Mouse (Mus musculus): ENCODE results near the gene Sae1. TPM values are rescaled to one million over a fixed set of nuclear protein-coding genes. Genes with fewer than 3 reads are reported as not detected.

Gene Sae1
- total and polyA plus RNA-seq, 3 experiments = 182 to 287 TPM; not detected in 1

- H3K27me3 ChIP-seq (ENCODE audit: control insufficient read depth in 1 of 2, insufficient read depth in 2 of 2, low read length in 2 of 2) = no peaks in the 10 kb centered on the region
- peaks cover 0 to 18% of the 10 kb centered on the region in 2 experiments; a peak in 2 of 4 replicates for H3K36me3 ChIP-seq (ENCODE audit: control insufficient read depth in 1 of 2, insufficient read depth in 2 of 2, low read length in 2 of 2)
- no peaks in the 10 kb centered on the region for H3K4me1 ChIP-seq (ENCODE audit: control insufficient read depth in 1 of 2, insufficient read depth in 2 of 2, low read length in 2 of 2)
- TF ChIP-seq HCFC1 (IDR thresholded peaks at IDR 0.05; ENCODE audit: low read depth, low read length) = no peak
- no peak for TF ChIP-seq ZNF384 (IDR thresholded peaks at IDR 0.05; ENCODE audit: low read depth, low read length)
- no peak for TF ChIP-seq CHD2 (IDR thresholded peaks at IDR 0.05; ENCODE audit: low read length)
- no peak for TF ChIP-seq SMC3 (IDR thresholded peaks at IDR 0.05; ENCODE audit: low read depth, low read length)
- TF ChIP-seq USF2 (IDR thresholded peaks at IDR 0.05; ENCODE audit: borderline replicate concordance in 1 of 2, insufficient read depth in 1 of 2, low read depth in 1 of 2, low read length in 2 of 2) = no peak
- TF ChIP-seq GABPA (IDR thresholded peaks at IDR 0.05; ENCODE audit: low read depth, low read length) = no peak
- TF ChIP-seq ZMIZ1 (IDR thresholded peaks at IDR 0.05; ENCODE audit: low read depth, low read length) = no peak
- no peak for TF ChIP-seq SIN3A (IDR thresholded peaks at IDR 0.05; ENCODE audit: low read length)
- H3K9ac ChIP-seq (ENCODE audit: control insufficient read depth, low read depth, low read length, poor library complexity, severe bottlenecking) = no peak overlapping the region
- no peak overlapping the region for H3K4me3 ChIP-seq (ENCODE audit: control insufficient read depth in 1 of 2, insufficient read depth in 1 of 2, low read depth in 2 of 2, low read length in 2 of 2)
- DNase-seq (ENCODE audit: low read depth, low spot score) = no peak
- no peaks in the 10 kb centered on the region for H3K9me3 ChIP-seq (replicated peaks; ENCODE audit: insufficient read depth, low read length)
- H3K27ac ChIP-seq (ENCODE audit: control insufficient read depth, low read depth, low read length) = no peak overlapping the region
- H3K79me2 ChIP-seq (ENCODE audit: control insufficient read depth, insufficient read depth, low read length, poor library complexity) = no peaks in the 10 kb centered on the region; the same call in 1 of the 2 replicates
Observed at GRCm38 (mm10) chr7:16415426-16415825, 27.8 kb upstream of the Sae1 start.

DNA sequence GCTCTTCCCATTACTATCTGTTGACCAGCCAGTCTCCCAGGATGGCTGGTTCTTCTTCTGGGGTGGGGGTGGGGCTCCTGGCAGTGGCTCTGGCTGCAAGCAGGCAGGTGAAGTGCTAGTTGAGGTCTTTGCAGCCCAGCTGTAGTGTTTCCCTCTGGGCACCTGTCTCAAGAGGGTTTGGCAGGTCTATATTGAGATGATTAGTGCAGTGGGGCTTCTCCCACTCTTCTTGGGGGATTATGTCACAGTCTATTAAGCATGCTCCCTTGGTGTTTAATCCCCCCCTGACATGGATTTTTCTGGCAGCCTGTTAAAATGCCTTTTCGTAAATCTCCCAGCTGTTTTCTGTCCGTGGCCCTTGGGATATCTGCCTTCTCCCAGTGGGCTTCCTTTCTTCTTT is 25.3 kb upstream of the Sae1 start:
- no peak overlapping the region for H3K9ac ChIP-seq (ENCODE audit: control insufficient read depth, low read depth, low read length, poor library complexity, severe bottlenecking)
- no peaks in the 10 kb centered on the region for H3K4me1 ChIP-seq (ENCODE audit: control insufficient read depth in 1 of 2, insufficient read depth in 2 of 2, low read length in 2 of 2)
- no peaks in the 10 kb centered on the region for H3K9me3 ChIP-seq (replicated peaks; ENCODE audit: insufficient read depth, low read length)
- H3K79me2 ChIP-seq (ENCODE audit: control insufficient read depth, insufficient read depth, low read length, poor library complexity) = no peaks in the 10 kb centered on the region; the same call in 1 of the 2 replicates
- H3K36me3 ChIP-seq (ENCODE audit: control insufficient read depth in 1 of 2, insufficient read depth in 2 of 2, low read length in 2 of 2) = peaks cover 0 to 10% of the 10 kb centered on the region in 2 experiments; a peak in 2 of 4 replicates
- TF ChIP-seq JUND (IDR thresholded peaks at IDR 0.05; ENCODE audit: low read depth, low read length) (no peak), MYB (IDR thresholded peaks at IDR 0.05; ENCODE audit: low read depth, low read length) (no peak), GABPA (IDR thresholded peaks at IDR 0.05; ENCODE audit: low read depth, low read length) (no peak)
- no peaks in the 10 kb centered on the region for H3K27me3 ChIP-seq (ENCODE audit: control insufficient read depth in 1 of 2, insufficient read depth in 2 of 2, low read length in 2 of 2)
- no peak overlapping the region for H3K27ac ChIP-seq (ENCODE audit: control insufficient read depth, low read depth, low read length)
- no peak overlapping the region for H3K4me3 ChIP-seq (ENCODE audit: control insufficient read depth in 1 of 2, insufficient read depth in 1 of 2, low read depth in 2 of 2, low read length in 2 of 2)
- DNase-seq (ENCODE audit: low read depth, low spot score) = no peak

DNA sequence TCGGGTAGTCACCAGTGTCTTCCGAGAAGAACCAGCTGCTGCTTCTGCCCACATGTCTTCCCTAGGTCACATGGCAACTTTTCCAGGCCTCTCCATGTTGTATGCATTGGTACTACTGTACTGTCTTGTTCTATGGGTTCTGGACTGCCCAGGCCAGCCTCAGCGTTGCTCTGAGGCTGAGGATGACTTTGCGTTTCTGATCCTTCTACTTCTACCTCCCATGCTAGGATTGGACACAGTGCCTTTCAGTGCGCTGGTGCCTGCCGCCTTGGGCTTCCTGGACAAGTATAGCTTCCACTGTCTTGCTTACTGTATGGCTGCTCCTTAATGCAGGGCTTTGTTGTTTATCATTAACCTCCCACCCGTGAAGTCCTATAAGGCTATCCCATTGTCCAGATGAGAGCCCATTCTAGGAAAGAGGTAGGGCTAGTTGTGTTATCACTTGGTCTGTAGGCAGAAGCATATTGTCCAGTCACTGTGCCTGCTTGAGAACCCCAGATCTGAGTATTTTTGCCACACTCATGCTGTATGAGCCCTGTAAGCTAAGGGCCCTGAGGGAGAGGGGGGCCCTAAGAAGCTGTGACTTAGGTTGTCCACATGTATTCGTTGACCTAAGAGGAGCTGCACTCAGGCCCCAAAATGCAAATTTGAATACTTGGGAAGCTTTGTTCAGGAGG is 24.8 kb upstream of the Sae1 start:
- DNase-seq (ENCODE audit: low read depth, low spot score) = no peak
- no peak for TF ChIP-seq TAL1 (IDR thresholded peaks at IDR 0.05; ENCODE audit: low read length)
- Histone ChIP-seq H3K4me1 (ENCODE audit: control insufficient read depth in 1 of 2, insufficient read depth in 2 of 2, low read length in 2 of 2) (peaks cover 0 to 5% of the 10 kb centered on the region in 2 experiments; a peak in 1 of 4 replicates), H3K27me3 (ENCODE audit: control insufficient read depth in 1 of 2, insufficient read depth in 2 of 2, low read length in 2 of 2) (no peaks in the 10 kb centered on the region), H3K9ac (ENCODE audit: control insufficient read depth, low read depth, low read length, poor library complexity, severe bottlenecking) (no peak overlapping the region), H3K27ac (ENCODE audit: control insufficient read depth, low read depth, low read length) (no peak overlapping the region), H3K79me2 (ENCODE audit: control insufficient read depth, insufficient read depth, low read length, poor library complexity) (peaks cover 2% of the 10 kb centered on the region), H3K9me3 (replicated peaks; ENCODE audit: insufficient read depth, low read length) (no peaks in the 10 kb centered on the region), H3K36me3 (ENCODE audit: control insufficient read depth in 1 of 2, insufficient read depth in 2 of 2, low read length in 2 of 2) (peaks cover 0 to 5% of the 10 kb centered on the region in 2 experiments; a peak in 2 of 4 replicates), H3K4me3 (ENCODE audit: control insufficient read depth in 1 of 2, insufficient read depth in 1 of 2, low read depth in 2 of 2, low read length in 2 of 2) (no peak overlapping the region)
